Mouse (Mus musculus) brain, embryonic 18.5 days (tissue): Measurements from ENCODE around the gene Tes3-ps.

Experiments used
- DNase-seq: peaks from one replicate; pipeline ENCODE4 v3.0.0-alpha.2; 2012; ENCODE audit warnings: low read depth, low spot score

Gene Tes3-ps

GRCm38 (mm10) chr13:49504510-49504909 lies 11.4 kb downstream of the Tes3-ps start, which contains the start of gene Ecm2:
Ecm2 (plus strand) TSS chr13:49504810.
- DNase-seq = no peak

- DNase-seq = no peak
These were observed 12.7 kb downstream of the Tes3-ps start for GRCm38 (mm10) chr13:49505776-49506175.

- DNase-seq = no peak
These were observed 14.1 kb downstream of the Tes3-ps start for GRCm38 (mm10) chr13:49507176-49507575.

- DNase-seq = no peak
These were observed 25.6 kb downstream of the Tes3-ps start for GRCm38 (mm10) chr13:49518761-49519160.

GRCm38 (mm10) chr13:49526235-49526634 lies 33.1 kb downstream of the Tes3-ps start:
- no peak for DNase-seq

- DNase-seq = no peak
These were observed 37.5 kb downstream of the Tes3-ps start for GRCm38 (mm10) chr13:49530636-49531035.

GRCm38 (mm10) chr13:49536946-49537345 lies 43.8 kb downstream of the Tes3-ps start:
- no peak for DNase-seq

GRCm38 (mm10) chr13:49538693-49539092 lies 45.6 kb downstream of the Tes3-ps start:
- no peak for DNase-seq

- DNase-seq = no peak
These were observed 51.2 kb downstream of the Tes3-ps start, which contains the start of gene Aspn for GRCm38 (mm10) chr13:49544279-49544678. Aspn (plus strand) TSS chr13:49544443.

GRCm38 (mm10) chr13:49545646-49546045 lies 52.5 kb downstream of the Tes3-ps start:
- DNase-seq = no peak
